ENCODE assay signal across 8 mouse cellular contexts in genomic region chr16:52452862-52453715, GRCm38 (mm10). TPM values are rescaled to one million over a fixed set of nuclear protein-coding genes. Genes with fewer than 3 reads are reported as not detected.
DNase-seq lines count a peak whose midpoint lies in the region; ATAC-seq lines count a peak whose summit lies in the region.

No protein-coding gene starts in this region.

- H3K9ac ChIP-seq in hindbrain, embryonic 15.5 days, result peak overlapping the region; percentile 57

- DNase-seq in ZHBTc4 (ENCODE audit: low read depth, low spot score), result peak; percentile 98
- peak; percentile 89 for DNase-seq in gastrocnemius, adult 18-20 months (ENCODE audit: low spot score)
- peak; percentile 95 for DNase-seq in left cerebral cortex, adult 11 months (ENCODE audit: low spot score)
- peak; percentile 97 for DNase-seq in lung, postnatal 36 days
- DNase-seq in retina, embryonic 14.5 days (ENCODE audit: low spot score), result peak; percentile 97
- DNase-seq in thymus, postnatal 36 days, result peak; percentile 91 to 93

- peak overlapping the region; percentile 98 for H3K4me2 ChIP-seq in hindbrain, embryonic 15.5 days

- under 1% methylated on average over 47 of the region's 55 CpGs for WGBS in hindbrain, embryonic 15.5 days

- H3K9me3 ChIP-seq in hindbrain, embryonic 15.5 days, result no peaks in the 10 kb centered on the region

- no peaks in the 10 kb centered on the region for H3K27me3 ChIP-seq in hindbrain, embryonic 15.5 days

- peaks cover 26% of the 10 kb centered on the region for H3K4me1 ChIP-seq in hindbrain, embryonic 15.5 days (replicated peaks)

- peak overlapping the region; percentile 81 for H3K27ac ChIP-seq in hindbrain, embryonic 15.5 days (replicated peaks)

- peak overlapping the region; percentile 83 for H3K4me3 ChIP-seq in hindbrain, embryonic 15.5 days

- H3K36me3 ChIP-seq in hindbrain, embryonic 15.5 days, result no peaks in the 10 kb centered on the region

- peak; percentile 80 for ATAC-seq in common myeloid progenitor, adult 5-6 weeks (replicated peaks; ENCODE audit: low read depth, poor library complexity, severe bottlenecking)
- peak; percentile 96 for ATAC-seq in hindbrain, embryonic 15.5 days (ENCODE audit: low FRiP score, low read depth)

RNA-seq across cellular contexts. Expression of gene Alcam, which starts 0.8 kb away (rescaled TPM):
- 14.7 and 16.9 TPM in 2 replicates for total RNA-seq in common myeloid progenitor, adult 5-6 weeks (2017)
- total RNA-seq in gastrocnemius, adult 18-20 months (2021), result under 1 TPM; 0.41 to 0.97 TPM
- 32.9 and 34.2 TPM in 2 replicates for polyA plus RNA-seq in hindbrain, embryonic 15.5 days (2015; fragmentation: Nextera tagmentation; extraction: Ambion mirVana)

Comparison
In these comparisons a context has a peak if more than half of its experiments do, and no peak if none do; other contexts are left out.
1. Peak in every context shown above with its lines: DNase-seq, ATAC-seq, H3K4me3 ChIP-seq and H3K27ac ChIP-seq.